Mouse (Mus musculus) MEL-GATA-1-ER (cell line): ENCODE measurements around the gene Bach1.

Experiments used
- DNase-seq: peaks from one replicate; pipeline ENCODE4 v3.0.0-alpha.2; 2012; ENCODE audit warnings: low read depth; ENCODE audit errors: extremely low read depth

Gene Bach1

GRCm38 (mm10) chr16:87711961-87712360, 13.2 kb downstream of the Bach1 start:
- no peak for DNase-seq

GRCm38 (mm10) chr16:87712986-87713693, 14.4 kb downstream of the Bach1 start:
- DNase-seq: peak; percentile 83

GRCm38 (mm10) chr16:87714550-87714949, 15.8 kb downstream of the Bach1 start:
- DNase-seq: no peak

GRCm38 (mm10) chr16:87715221-87715620, 16.5 kb downstream of the Bach1 start:
- no peak for DNase-seq

GRCm38 (mm10) chr16:87716269-87716668, 17.5 kb downstream of the Bach1 start:
- DNase-seq: no peak

GRCm38 (mm10) chr16:87717046-87717660, 18.4 kb downstream of the Bach1 start:
- no peak for DNase-seq

GRCm38 (mm10) chr16:87719071-87719470, 20.3 kb downstream of the Bach1 start:
- no peak for DNase-seq

GRCm38 (mm10) chr16:87719688-87720283, 21.0 kb downstream of the Bach1 start:
- no peak for DNase-seq

- no peak for DNase-seq
Measured at GRCm38 (mm10) chr16:87720851-87721409, 22.2 kb downstream of the Bach1 start.

- no peak for DNase-seq
Measured at GRCm38 (mm10) chr16:87722857-87723256, 24.1 kb downstream of the Bach1 start.

- DNase-seq: no peak
Measured at GRCm38 (mm10) chr16:87723479-87723878, 24.7 kb downstream of the Bach1 start.

- DNase-seq: no peak
Measured at GRCm38 (mm10) chr16:87724826-87725225, 26.1 kb downstream of the Bach1 start.

GRCm38 (mm10) chr16:87725241-87725640, 26.5 kb downstream of the Bach1 start:
- no peak for DNase-seq

GRCm38 (mm10) chr16:87725963-87726362, 27.2 kb downstream of the Bach1 start:
- no peak for DNase-seq

GRCm38 (mm10) chr16:87726369-87726768, 27.6 kb downstream of the Bach1 start:
- DNase-seq: no peak

GRCm38 (mm10) chr16:87727250-87727649, 28.5 kb downstream of the Bach1 start:
- DNase-seq: no peak

- DNase-seq: no peak
Measured at GRCm38 (mm10) chr16:87727918-87728317, 29.2 kb downstream of the Bach1 start.

- DNase-seq: no peak
Measured at GRCm38 (mm10) chr16:87728703-87729102, 30.0 kb downstream of the Bach1 start.

- no peak for DNase-seq
Measured at GRCm38 (mm10) chr16:87729469-87729868, 30.7 kb downstream of the Bach1 start.

GRCm38 (mm10) chr16:87734868-87735381, 36.2 kb downstream of the Bach1 start:
- DNase-seq: no peak

- DNase-seq: no peak
Measured at GRCm38 (mm10) chr16:87736106-87736505, 37.4 kb downstream of the Bach1 start.

GRCm38 (mm10) chr16:87737296-87737695, 38.6 kb downstream of the Bach1 start:
- no peak for DNase-seq
